Mouse (Mus musculus) cortical plate, adult 2 months (tissue): ENCODE measurements around the gene Psmd8.

Source experiments
- CTCF ChIP-seq: fragments of 200-500 bp; IDR thresholded peaks from 2 replicates; pipeline ENCODE4 v1.5.1; 2011; ENCODE audit warnings: mild to moderate bottlenecking, control low read depth, low read length; ENCODE audit not compliant: insufficient read depth; ENCODE audit errors: extremely low read depth
- POLR2A ChIP-seq: fragments of 200-500 bp; IDR thresholded peaks from 2 replicates; pipeline ENCODE4 v1.6.1; 2011; ENCODE audit warnings: mild to moderate bottlenecking, low read length, control low read depth; ENCODE audit not compliant: insufficient read depth; ENCODE audit errors: extremely low read depth

GRCm38 (mm10) chr7:29168791-29169230, 11.7 kb downstream of the Psmd8 start:
- TF ChIP-seq POLR2A (no peak), CTCF (no peak)
